Mouse (Mus musculus): ENCODE measurements around the gene Arhgap1. TPM values are rescaled to one million over a fixed set of nuclear protein-coding genes. Genes with fewer than 3 reads are reported as not detected.
A peak's percentile ranks its signal among the peaks of the same experiment; 100 is the strongest.

Arhgap1 gene
- polyA plus RNA-seq, 1 experiment from 2014 or later: 157 TPM

- Histone ChIP-seq H3K27me3 (replicated peaks; ENCODE audit: control insufficient read depth, insufficient read depth, low read length) (no peaks in the 10 kb centered on the region), H3K9me3 (ENCODE audit: control insufficient read depth, low read length) (no peaks in the 10 kb centered on the region), H3K4me3 (ENCODE audit: low read length) (no peak overlapping the region), H3K9ac (ENCODE audit: low read depth, low read length) (no peak overlapping the region), H3K36me3 (ENCODE audit: control insufficient read depth, insufficient read depth, low read length) (no peaks in the 10 kb centered on the region), H3K27ac (ENCODE audit: low read length) (no peak overlapping the region), H3K4me1 (ENCODE audit: control insufficient read depth, insufficient read depth, low read length) (no peaks in the 10 kb centered on the region), H3K4me2 (ENCODE audit: low read depth, low read length) (no peak overlapping the region)
- WGBS: 92% methylated on average over 12 of the region's 12 CpGs
- ATAC-seq: no peak
Measured at GRCm38 (mm10) chr2:91630384-91630783, 19.3 kb upstream of the Arhgap1 start.

GRCm38 (mm10) chr2:91631826-91632225 is 17.8 kb upstream of the Arhgap1 start:
- Histone ChIP-seq H3K4me3 (ENCODE audit: low read length) (no peak overlapping the region), H3K36me3 (ENCODE audit: control insufficient read depth, insufficient read depth, low read length) (no peaks in the 10 kb centered on the region), H3K27me3 (replicated peaks; ENCODE audit: control insufficient read depth, insufficient read depth, low read length) (no peaks in the 10 kb centered on the region), H3K9ac (ENCODE audit: low read depth, low read length) (no peak overlapping the region), H3K4me2 (ENCODE audit: low read depth, low read length) (no peak overlapping the region), H3K9me3 (ENCODE audit: control insufficient read depth, low read length) (no peaks in the 10 kb centered on the region), H3K4me1 (ENCODE audit: control insufficient read depth, insufficient read depth, low read length) (0 out of 2 replicates have a peak, but pooled peaks cover 3% of the 10 kb centered on the region), H3K27ac (ENCODE audit: low read length) (no peak overlapping the region)
- 82% methylated on average over 5 of the region's 5 CpGs for WGBS
- no peak for ATAC-seq

- Histone ChIP-seq H3K9ac (ENCODE audit: low read depth, low read length) (no peak overlapping the region), H3K9me3 (ENCODE audit: control insufficient read depth, low read length) (no peaks in the 10 kb centered on the region), H3K4me1 (ENCODE audit: control insufficient read depth, insufficient read depth, low read length) (0 out of 2 replicates have a peak, but pooled peaks cover 3% of the 10 kb centered on the region), H3K27me3 (replicated peaks; ENCODE audit: control insufficient read depth, insufficient read depth, low read length) (no peaks in the 10 kb centered on the region), H3K36me3 (ENCODE audit: control insufficient read depth, insufficient read depth, low read length) (no peaks in the 10 kb centered on the region), H3K4me2 (ENCODE audit: low read depth, low read length) (no peak overlapping the region), H3K27ac (ENCODE audit: low read length) (no peak overlapping the region), H3K4me3 (ENCODE audit: low read length) (no peak overlapping the region)
- 71% methylated on average over 5 of the region's 5 CpGs for WGBS
- no peak for ATAC-seq
Measured at GRCm38 (mm10) chr2:91632316-91632715, 17.3 kb upstream of the Arhgap1 start.

- Histone ChIP-seq H3K36me3 (ENCODE audit: control insufficient read depth, insufficient read depth, low read length) (no peaks in the 10 kb centered on the region), H3K9ac (ENCODE audit: low read depth, low read length) (no peak overlapping the region), H3K9me3 (ENCODE audit: control insufficient read depth, low read length) (no peaks in the 10 kb centered on the region), H3K4me1 (ENCODE audit: control insufficient read depth, insufficient read depth, low read length) (0 out of 2 replicates have a peak, but pooled peaks cover 3% of the 10 kb centered on the region), H3K27me3 (replicated peaks; ENCODE audit: control insufficient read depth, insufficient read depth, low read length) (no peaks in the 10 kb centered on the region), H3K27ac (ENCODE audit: low read length) (no peak overlapping the region), H3K4me2 (ENCODE audit: low read depth, low read length) (no peak overlapping the region), H3K4me3 (ENCODE audit: low read length) (no peak overlapping the region)
- 68% methylated on average over 12 of the region's 12 CpGs for WGBS
- no peak for ATAC-seq
Measured at GRCm38 (mm10) chr2:91633334-91633977, 16.2 kb upstream of the Arhgap1 start.

- ATAC-seq: no peak
- Histone ChIP-seq H3K27ac (ENCODE audit: low read length) (no peak overlapping the region), H3K4me1 (ENCODE audit: control insufficient read depth, insufficient read depth, low read length) (0 out of 2 replicates have a peak, but pooled peaks cover 3% of the 10 kb centered on the region), H3K4me3 (ENCODE audit: low read length) (no peak overlapping the region), H3K9me3 (ENCODE audit: control insufficient read depth, low read length) (no peaks in the 10 kb centered on the region), H3K4me2 (ENCODE audit: low read depth, low read length) (no peak overlapping the region), H3K27me3 (replicated peaks; ENCODE audit: control insufficient read depth, insufficient read depth, low read length) (no peaks in the 10 kb centered on the region), H3K9ac (ENCODE audit: low read depth, low read length) (no peak overlapping the region), H3K36me3 (ENCODE audit: control insufficient read depth, insufficient read depth, low read length) (no peaks in the 10 kb centered on the region)
- 76% methylated on average over 9 of the region's 9 CpGs for WGBS
Measured at GRCm38 (mm10) chr2:91634841-91635240, 14.8 kb upstream of the Arhgap1 start.

GRCm38 (mm10) chr2:91635486-91635885 is 14.2 kb upstream of the Arhgap1 start:
- Histone ChIP-seq H3K27me3 (replicated peaks; ENCODE audit: control insufficient read depth, insufficient read depth, low read length) (no peaks in the 10 kb centered on the region), H3K27ac (ENCODE audit: low read length) (no peak overlapping the region), H3K4me3 (ENCODE audit: low read length) (no peak overlapping the region), H3K36me3 (ENCODE audit: control insufficient read depth, insufficient read depth, low read length) (no peaks in the 10 kb centered on the region), H3K4me1 (ENCODE audit: control insufficient read depth, insufficient read depth, low read length) (0 out of 2 replicates have a peak, but pooled peaks cover 3% of the 10 kb centered on the region), H3K4me2 (ENCODE audit: low read depth, low read length) (no peak overlapping the region), H3K9me3 (ENCODE audit: control insufficient read depth, low read length) (no peaks in the 10 kb centered on the region), H3K9ac (ENCODE audit: low read depth, low read length) (no peak overlapping the region)
- 82% methylated on average over 11 of the region's 11 CpGs for WGBS
- no peak for ATAC-seq

- 0 out of 2 replicates have a peak, but pooled peaks have one; percentile 24 for ATAC-seq
- 81% methylated on average over 8 of the region's 8 CpGs for WGBS
- Histone ChIP-seq H3K9ac (ENCODE audit: low read depth, low read length) (no peak within 1 kb of the TSS), H3K9me3 (ENCODE audit: control insufficient read depth, low read length) (no peaks in the 10 kb centered on the region), H3K4me3 (ENCODE audit: low read length) (no peak within 1 kb of the TSS), H3K27ac (ENCODE audit: low read length) (no peak within 1 kb of the TSS), H3K27me3 (replicated peaks; ENCODE audit: control insufficient read depth, insufficient read depth, low read length) (no peaks in the 10 kb centered on the region), H3K4me2 (ENCODE audit: low read depth, low read length) (no peak within 1 kb of the TSS), H3K36me3 (ENCODE audit: control insufficient read depth, insufficient read depth, low read length) (no peaks in the 10 kb centered on the region), H3K4me1 (ENCODE audit: control insufficient read depth, insufficient read depth, low read length) (0 out of 2 replicates have a peak, but pooled peaks cover 3% of the 10 kb centered on the region)
Measured at GRCm38 (mm10) chr2:91636229-91636628, 13.4 kb upstream of the Arhgap1 start, which contains the start of gene F2. Gene F2, minus strand, starts transcription at chr2:91636414.

- H3K27me3 ChIP-seq (replicated peaks; ENCODE audit: control insufficient read depth, insufficient read depth, low read length): no peaks in the 10 kb centered on the region
- no peak overlapping the region for H3K4me2 ChIP-seq (ENCODE audit: low read depth, low read length)
- H3K9me3 ChIP-seq (ENCODE audit: control insufficient read depth, low read length): no peaks in the 10 kb centered on the region
- WGBS: 68% methylated on average over 5 of the region's 5 CpGs
- no peak overlapping the region for H3K4me3 ChIP-seq (ENCODE audit: low read length)
- no peak overlapping the region for H3K27ac ChIP-seq (ENCODE audit: low read length)
- no peak overlapping the region for H3K9ac ChIP-seq (ENCODE audit: low read depth, low read length)
- 0 out of 2 replicates have a peak, but pooled peaks cover 3% of the 10 kb centered on the region for H3K4me1 ChIP-seq (ENCODE audit: control insufficient read depth, insufficient read depth, low read length)
- no peaks in the 10 kb centered on the region for H3K36me3 ChIP-seq (ENCODE audit: control insufficient read depth, insufficient read depth, low read length)
- peak; percentile 72 for ATAC-seq
Measured at GRCm38 (mm10) chr2:91636727-91637338, 12.8 kb upstream of the Arhgap1 start.

GRCm38 (mm10) chr2:91638931-91639330 is 10.7 kb upstream of the Arhgap1 start:
- ATAC-seq: no peak
- H3K27me3 ChIP-seq (replicated peaks; ENCODE audit: control insufficient read depth, insufficient read depth, low read length): no peaks in the 10 kb centered on the region
- H3K4me2 ChIP-seq (ENCODE audit: low read depth, low read length): no peak overlapping the region
- H3K4me1 ChIP-seq (ENCODE audit: control insufficient read depth, insufficient read depth, low read length): 0 out of 2 replicates have a peak, but pooled peaks cover 3% of the 10 kb centered on the region
- no peak overlapping the region for H3K27ac ChIP-seq (ENCODE audit: low read length)
- no peak overlapping the region for H3K9ac ChIP-seq (ENCODE audit: low read depth, low read length)
- H3K36me3 ChIP-seq (ENCODE audit: control insufficient read depth, insufficient read depth, low read length): no peaks in the 10 kb centered on the region
- H3K4me3 ChIP-seq (ENCODE audit: low read length): no peak overlapping the region
- no peaks in the 10 kb centered on the region for H3K9me3 ChIP-seq (ENCODE audit: control insufficient read depth, low read length)
- WGBS: 65% methylated on average over 6 of the region's 6 CpGs
